8 mouse cellular contexts compared by ENCODE assay signal in the genomic region with DNA sequence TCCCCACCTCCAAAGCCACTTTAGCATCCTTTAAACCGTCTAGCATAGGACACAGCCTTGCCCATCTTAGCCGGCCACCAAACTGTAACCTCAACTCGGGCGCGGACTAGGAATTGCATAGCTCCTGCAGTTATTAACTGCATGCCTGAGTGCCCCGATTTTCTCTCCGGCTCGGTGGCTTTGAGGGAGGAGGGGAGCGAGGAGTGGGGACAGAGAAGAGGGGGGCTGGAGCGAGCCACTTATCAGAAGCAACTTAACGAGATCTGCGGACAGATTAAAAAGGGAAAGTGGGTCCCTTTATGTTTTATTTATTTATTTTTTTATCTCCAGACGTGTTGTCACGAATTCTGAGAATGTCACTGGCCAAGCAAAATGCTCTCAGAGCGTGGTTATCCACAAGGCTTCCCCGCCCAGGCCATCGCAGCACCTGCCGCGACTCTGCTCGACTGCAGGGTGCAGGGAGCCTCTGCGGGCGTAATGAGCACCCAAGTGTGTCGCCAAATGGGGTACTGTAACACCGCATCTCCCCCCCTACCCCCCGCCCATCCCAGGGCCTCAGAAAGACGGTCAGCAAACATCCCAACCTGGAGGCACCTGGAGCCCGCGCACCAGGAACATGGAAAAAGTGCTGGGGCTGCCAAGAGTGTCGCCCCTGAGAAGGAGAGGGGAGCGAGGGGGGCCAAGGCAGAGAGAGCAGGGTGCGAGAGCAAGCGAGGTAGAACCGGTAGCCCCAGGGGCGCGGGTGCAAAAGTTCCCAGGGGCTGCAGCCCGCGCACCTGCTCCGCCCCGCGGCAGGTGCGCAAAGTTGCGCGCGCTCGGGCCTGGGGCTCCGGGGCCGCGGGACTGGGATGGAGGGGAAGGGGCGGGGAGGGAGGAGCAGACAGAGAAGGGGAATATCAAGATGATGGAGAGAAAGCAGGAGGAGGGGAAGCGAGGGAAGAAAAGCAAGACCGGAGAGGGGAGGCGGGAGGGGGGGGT. TPM values are rescaled to one million over a fixed set of nuclear protein-coding genes. Genes with fewer than 3 reads are reported as not detected.
DNase-seq lines count a peak whose midpoint lies in the region; ATAC-seq and TF ChIP-seq lines count a peak whose summit lies in the region.
"Had no signal": no experiment of that assay in that cellular context is flagged by ENCODE, and none has a peak within 500 bp of the region (broad histone marks: within the 10 kb centered on the region; RNA-seq: fewer than 3 reads in every experiment).

No protein-coding gene starts in this region.

- peaks cover 24% of the 10 kb centered on the region for H3K4me1 ChIP-seq in megakaryocyte, embryonic 14.5 days
- H3K4me1 ChIP-seq in hindbrain, postnatal 0 days (ENCODE audit: insufficient read depth, low read length), result peaks cover 11% of the 10 kb centered on the region; the same call in 1 of the 2 replicates
- H3K4me1 ChIP-seq in midbrain, postnatal 0 days (ENCODE audit: insufficient read depth, low read length), result peaks cover 13% of the 10 kb centered on the region; the same call in 1 of the 2 replicates

- H3K27me3 ChIP-seq in megakaryocyte, embryonic 14.5 days (replicated peaks), result peaks cover 91% of the 10 kb centered on the region
- H3K27me3 ChIP-seq in hindbrain, postnatal 0 days (ENCODE audit: insufficient read depth, low read length), result no peaks in the 10 kb centered on the region
- H3K27me3 ChIP-seq in midbrain, postnatal 0 days (ENCODE audit: insufficient read depth, low read length), result no peaks in the 10 kb centered on the region

- under 1% methylated on average over 51 of the region's 52 CpGs for WGBS in hindbrain, postnatal 0 days
- 1% methylated on average over 50 of the region's 52 CpGs for WGBS in midbrain, postnatal 0 days

- no peaks in the 10 kb centered on the region for H3K36me3 ChIP-seq in megakaryocyte, embryonic 14.5 days (replicated peaks; ENCODE audit: low read length)
- no peaks in the 10 kb centered on the region for H3K36me3 ChIP-seq in hindbrain, postnatal 0 days (ENCODE audit: insufficient read depth, low read length)
- no peaks in the 10 kb centered on the region for H3K36me3 ChIP-seq in midbrain, postnatal 0 days (ENCODE audit: insufficient read depth, low read length)

- H3K9me3 ChIP-seq in megakaryocyte, embryonic 14.5 days, result no peaks in the 10 kb centered on the region
- H3K9me3 ChIP-seq in hindbrain, postnatal 0 days (ENCODE audit: low read length), result no peaks in the 10 kb centered on the region
- no peaks in the 10 kb centered on the region for H3K9me3 ChIP-seq in midbrain, postnatal 0 days (ENCODE audit: low read length)

- peak overlapping the region; percentile 83 for H3K4me2 ChIP-seq in hindbrain, postnatal 0 days (ENCODE audit: low read depth, low read length)
- H3K4me2 ChIP-seq in midbrain, postnatal 0 days (ENCODE audit: low read depth, low read length, poor library complexity, severe bottlenecking), result peak overlapping the region; percentile 78

- peak overlapping the region; percentile 93 for H3K4me3 ChIP-seq in megakaryocyte, embryonic 14.5 days (replicated peaks)
- H3K4me3 ChIP-seq in hindbrain, postnatal 0 days (ENCODE audit: low read length), result peak overlapping the region; percentile 76
- H3K4me3 ChIP-seq in midbrain, postnatal 0 days (ENCODE audit: low read depth, low read length), result peak overlapping the region; percentile 78

- H3K9ac ChIP-seq in hindbrain, postnatal 0 days (replicated peaks; ENCODE audit: low read length), result peak overlapping the region; percentile 76
- H3K9ac ChIP-seq in midbrain, postnatal 0 days (replicated peaks; ENCODE audit: low read length, poor library complexity, severe bottlenecking), result peak overlapping the region; percentile 87

- H3K27ac ChIP-seq in hindbrain, postnatal 0 days, result peak overlapping the region; percentile 89
- H3K27ac ChIP-seq in midbrain, postnatal 0 days (ENCODE audit: low read depth, low read length), result peak overlapping the region; percentile 89

- no peak for ATAC-seq in megakaryocyte, adult 5-6 weeks (ENCODE audit: poor library complexity, severe bottlenecking)
- ATAC-seq in hindbrain, postnatal 0 days, result 0 out of 2 replicates have a peak, but pooled peaks have one; percentile 9
- no peak for ATAC-seq in midbrain, postnatal 0 days (ENCODE audit: low FRiP score)
- no peak for ATAC-seq in inflammation-experienced regulatory T-cells, adult 6 months

- DNase-seq in embryo, embryonic 10.5 days (ENCODE audit: low spot score), result peak; percentile 55
- DNase-seq in hindbrain, postnatal 0 days (ENCODE audit: low spot score), result peak; percentile 63
- peak; percentile 60 for DNase-seq in midbrain, postnatal 0 days (ENCODE audit: low spot score)
- DNase-seq in left cerebral cortex, postnatal 25 days (ENCODE audit: low spot score in 2 of 2), result no peak

- intact Hi-C loops in left cerebral cortex, postnatal 25 days (cut with DNase I), result loop anchor here (5.0 kb wide), 1 partner anchor 102 kb away; no protein-coding TSS in a partner anchor

- TF ChIP-seq CTCF in hindbrain, postnatal 0 days (IDR thresholded peaks at IDR 0.05; ENCODE audit: low read depth), result no peak
- TF ChIP-seq CTCF in midbrain, postnatal 0 days (IDR thresholded peaks at IDR 0.05), result no peak

RNA-seq across cellular contexts. Expression of a gene that starts 0.9 kb away (rescaled TPM):
- polyA plus RNA-seq in megakaryocyte, embryonic 14.5 days (2012; ENCODE audit: insufficient read depth, low replicate concordance), result 4.5 TPM in 1 of 2 replicates, not detected in the other
- total RNA-seq in megakaryocyte, adult 5-6 weeks (2015), result 0.25 and 0.27 TPM in 2 replicates
- total RNA-seq in megakaryocyte, adult 5-6 weeks (2017), result 0.16 and 0.22 TPM in 2 replicates
- total RNA-seq in hindbrain, postnatal 0 days (2014; rRNA removed), result 35.4 and 46.6 TPM in 2 replicates
- 15.2 and 16.6 TPM in 2 replicates for polyA plus RNA-seq in hindbrain, postnatal 0 days (2015; fragmentation: Nextera tagmentation; extraction: Ambion mirVana)
- 40.1 and 40.2 TPM in 2 replicates for total RNA-seq in midbrain, postnatal 0 days (2014; rRNA removed)
- 15.4 and 17.4 TPM in 2 replicates for polyA plus RNA-seq in midbrain, postnatal 0 days (2015; fragmentation: Nextera tagmentation; extraction: Ambion mirVana)
- 100 to 1,000 TPM; 196 to 205 TPM for total RNA-seq in left cerebral cortex, postnatal 25 days (2021)
- polyA plus RNA-seq in inflammation-experienced regulatory T-cells, adult 6 months (2017; shearing (Covaris generic)), result under 1 TPM in 1 of 3 experiments, not detected in 2; 0.09 TPM
- total RNA-seq: common myeloid progenitor, adult 5-6 weeks had no signal

RNA-seq across cellular contexts. Expression of a gene that starts 51.8 kb away (rescaled TPM):
- not detected in 2 replicates for polyA plus RNA-seq in megakaryocyte, embryonic 14.5 days (2012; ENCODE audit: insufficient read depth, low replicate concordance)
- total RNA-seq in megakaryocyte, adult 5-6 weeks (2015), result 0.85 and 1.1 TPM in 2 replicates
- 3.4 and 6.4 TPM in 2 replicates for total RNA-seq in megakaryocyte, adult 5-6 weeks (2017)
- not detected in 2 replicates for total RNA-seq in hindbrain, postnatal 0 days (2014; rRNA removed)
- polyA plus RNA-seq in hindbrain, postnatal 0 days (2015; fragmentation: Nextera tagmentation; extraction: Ambion mirVana), result 2.4 and 3.0 TPM in 2 replicates
- total RNA-seq in midbrain, postnatal 0 days (2014; rRNA removed), result 0.55 and 0.99 TPM in 2 replicates
- polyA plus RNA-seq in midbrain, postnatal 0 days (2015; fragmentation: Nextera tagmentation; extraction: Ambion mirVana), result 4.4 and 4.6 TPM in 2 replicates
- total RNA-seq in left cerebral cortex, postnatal 25 days (2021), result not detected
- under 1 TPM in 1 of 3 experiments, not detected in 2; 0.41 TPM for polyA plus RNA-seq in inflammation-experienced regulatory T-cells, adult 6 months (2017; shearing (Covaris generic))
- total RNA-seq: common myeloid progenitor, adult 5-6 weeks had no signal

Comparison
In these comparisons a context has a peak if more than half of its experiments do, and no peak if none do; other contexts are left out.
1. DNase-seq: peak in embryo, embryonic 10.5 days (single experiment), hindbrain, postnatal 0 days (single experiment) and midbrain, postnatal 0 days (single experiment); none in left cerebral cortex, postnatal 25 days (0 of 2).
2. RNA of a gene that starts 0.9 kb away (total RNA-seq): 196 to 205 TPM in left cerebral cortex, postnatal 25 days, 40.1 to 40.2 TPM in midbrain, postnatal 0 days and 35.4 to 46.6 TPM in hindbrain, postnatal 0 days; 0.16 to 0.27 TPM in megakaryocyte, adult 5-6 weeks; every median in the first group is over 10 times any median in the second.
3. Peak in every context shown above with its lines, with median percentiles within 50 percentile points of each other: H3K4me3 ChIP-seq.